Mouse (Mus musculus) liver, postnatal 0 days (tissue): ENCODE results near the gene Mrgprg.

Experiments used
- CTCF ChIP-seq: sonication (generic); IDR thresholded peaks from 2 replicates; pipeline ENCODE4 v1.5.1; 2016; ENCODE audit warnings: antibody characterized with exemption, low read depth
- EP300 ChIP-seq: IDR thresholded peaks from 2 replicates; pipeline ENCODE4 v1.6.1; 2016; ENCODE audit warnings: antibody characterized with exemption, low read depth, mild to moderate bottlenecking

DNA sequence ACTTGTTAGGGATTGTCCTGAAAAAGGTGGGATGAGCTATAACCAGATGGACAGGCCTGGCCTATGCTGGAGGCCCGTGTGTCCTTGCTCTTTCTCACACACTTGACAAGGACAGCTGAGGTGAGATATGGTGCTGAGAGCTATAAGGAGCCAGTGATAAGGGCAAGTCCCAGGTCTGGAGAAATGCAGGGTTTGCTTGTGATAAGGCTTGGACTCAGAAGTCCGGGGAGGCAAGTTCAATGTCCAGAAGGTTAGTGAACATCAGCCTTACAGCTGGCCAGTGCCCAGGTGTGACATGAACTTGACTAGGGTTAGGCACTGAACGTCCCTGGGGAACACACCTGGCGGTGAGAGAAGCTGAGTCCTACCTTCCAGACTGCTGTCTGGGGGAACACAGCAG lies 14.7 kb downstream of the Mrgprg start:
- no peak for TF ChIP-seq CTCF
- TF ChIP-seq EP300 = no peak
